Mouse (Mus musculus): ENCODE measurements around the gene Slc17a8. TPM values are rescaled to one million over a fixed set of nuclear protein-coding genes. Genes with fewer than 3 reads are reported as not detected.

Slc17a8 gene
- total and polyA plus RNA-seq, 3 experiments, result not detected

GRCm38 (mm10) chr10:89527054-89527453 lies 94.0 kb downstream of the Slc17a8 start:
- peak; percentile 86 for DNase-seq

GRCm38 (mm10) chr10:89525823-89526222 lies 95.2 kb downstream of the Slc17a8 start:
- no peak for DNase-seq

Other genes starting within 250 kb of the Slc17a8 start
- gene Gas2l3, start 177.3 kb downstream of the Slc17a8 start, total RNA-seq (2021), result 1 to 10 TPM; 2.3 to 8.1 TPM
- 0.38 and 1.1 TPM in 2 replicates for gene Gas2l3, start 177.3 kb downstream of the Slc17a8 start, polyA plus RNA-seq (2012; rRNA removed)
- 10 to 100 TPM; 20.3 to 23.5 TPM for gene Nr1h4, start 87.7 kb downstream of the Slc17a8 start, total RNA-seq (2021)
- gene Nr1h4, start 87.7 kb downstream of the Slc17a8 start, polyA plus RNA-seq (2012; rRNA removed), result 6.3 and 8.4 TPM in 2 replicates
- gene Scyl2, start 65.0 kb upstream of the Slc17a8 start, total RNA-seq (2021), result 10 to 100 TPM; 36.6 to 57.4 TPM
- 11.1 and 13.3 TPM in 2 replicates for gene Scyl2, start 65.0 kb upstream of the Slc17a8 start, polyA plus RNA-seq (2012; rRNA removed)
- gene Actr6, start 111.0 kb upstream of the Slc17a8 start, total RNA-seq (2021), result 10 to 100 TPM; 15.4 to 21.3 TPM
- gene Actr6, start 111.0 kb upstream of the Slc17a8 start, polyA plus RNA-seq (2012; rRNA removed), result 0.42 and 0.90 TPM in 2 replicates
- gene Uhrf1bp1l, start 123.7 kb upstream of the Slc17a8 start, total RNA-seq (2021), result 10 to 100 TPM; 71.5 to 80.9 TPM
- gene Uhrf1bp1l, start 123.7 kb upstream of the Slc17a8 start, polyA plus RNA-seq (2012; rRNA removed), result 11.9 and 14.6 TPM in 2 replicates